Mouse (Mus musculus): ENCODE data around the gene Lyrm7. TPM values are rescaled to one million over a fixed set of nuclear protein-coding genes. Genes with fewer than 3 reads are reported as not detected.

The Lyrm7 gene
- polyA plus RNA-seq, 1 experiment from 2014 or later, result 7.9 TPM

DNA sequence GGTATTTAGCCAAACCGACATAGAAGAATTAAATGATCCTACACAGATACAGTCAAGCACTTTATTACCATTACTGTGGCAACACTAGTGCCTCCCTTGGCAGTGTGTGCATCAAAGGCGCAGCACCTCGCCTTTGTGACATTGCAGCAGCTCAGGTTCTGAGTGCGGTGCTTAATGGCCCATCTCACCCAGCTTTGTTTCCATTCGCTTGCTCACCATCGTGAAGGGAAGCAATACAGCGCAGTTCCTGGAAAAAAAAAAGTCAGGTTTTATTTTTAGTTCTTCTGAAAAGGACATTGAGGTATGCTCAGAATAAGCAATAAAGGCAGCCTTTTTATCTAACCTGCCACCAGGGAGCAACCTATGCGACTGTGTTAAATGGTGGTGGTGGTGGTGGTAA is 33.9 kb downstream of the Lyrm7 start:
- no peaks in the 10 kb centered on the region for H3K9me3 ChIP-seq (replicated peaks)

DNA sequence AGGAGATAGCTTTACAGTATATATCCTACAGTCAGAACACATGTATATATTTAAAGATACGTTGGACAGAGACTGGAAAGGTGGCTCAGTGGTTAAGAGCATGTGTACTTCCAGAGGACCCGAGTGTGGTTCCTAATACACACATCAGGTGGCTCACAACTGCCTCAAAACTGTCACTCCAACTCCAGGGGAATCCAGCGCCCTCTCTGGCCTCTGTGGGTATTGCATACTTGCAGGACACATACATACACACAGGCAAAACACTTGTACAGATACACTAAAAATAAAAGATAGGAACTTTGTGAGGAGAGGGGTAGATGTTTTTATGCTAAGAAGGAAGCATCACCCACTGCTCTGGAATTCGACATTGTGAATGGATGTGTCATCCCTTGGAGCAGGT is 34.9 kb downstream of the Lyrm7 start:
- Histone ChIP-seq H3K27ac (no peak overlapping the region), H3K36me3 (no peaks in the 10 kb centered on the region), H3K9me3 (replicated peaks) (no peaks in the 10 kb centered on the region), H3K4me3 (no peak overlapping the region), H3K27me3 (ENCODE audit: low read depth, poor library complexity, severe bottlenecking) (no peaks in the 10 kb centered on the region), H3K4me1 (no peaks in the 10 kb centered on the region)
- WGBS, result 85% methylated on average over 4 of the region's 4 CpGs
- DNase-seq (ENCODE audit: low spot score), result no peak

More for the DNA sequence above, 33.9 kb downstream of the Lyrm7 start:
- H3K27me3 ChIP-seq (ENCODE audit: low read depth, poor library complexity, severe bottlenecking), result no peaks in the 10 kb centered on the region
- DNase-seq (ENCODE audit: low spot score), result no peak
- H3K27ac ChIP-seq, result no peak overlapping the region
- no peaks in the 10 kb centered on the region for H3K36me3 ChIP-seq
- WGBS, result 93% methylated on average over 8 of the region's 8 CpGs
- H3K4me1 ChIP-seq, result no peaks in the 10 kb centered on the region
- no peak overlapping the region for H3K4me3 ChIP-seq

- H3K4me3 ChIP-seq, result no peak overlapping the region
- 0 out of 2 replicates have a peak, but pooled peaks cover 2% of the 10 kb centered on the region for H3K4me1 ChIP-seq
- WGBS, result 79% methylated on average over 4 of the region's 4 CpGs
- no peaks in the 10 kb centered on the region for H3K36me3 ChIP-seq
- no peak overlapping the region for H3K27ac ChIP-seq
- no peaks in the 10 kb centered on the region for H3K27me3 ChIP-seq (ENCODE audit: low read depth, poor library complexity, severe bottlenecking)
- DNase-seq (ENCODE audit: low spot score), result no peak
- no peaks in the 10 kb centered on the region for H3K9me3 ChIP-seq (replicated peaks)
Observed at GRCm38 (mm10) chr11:54823467-54823866, 37.2 kb downstream of the Lyrm7 start.

DNA sequence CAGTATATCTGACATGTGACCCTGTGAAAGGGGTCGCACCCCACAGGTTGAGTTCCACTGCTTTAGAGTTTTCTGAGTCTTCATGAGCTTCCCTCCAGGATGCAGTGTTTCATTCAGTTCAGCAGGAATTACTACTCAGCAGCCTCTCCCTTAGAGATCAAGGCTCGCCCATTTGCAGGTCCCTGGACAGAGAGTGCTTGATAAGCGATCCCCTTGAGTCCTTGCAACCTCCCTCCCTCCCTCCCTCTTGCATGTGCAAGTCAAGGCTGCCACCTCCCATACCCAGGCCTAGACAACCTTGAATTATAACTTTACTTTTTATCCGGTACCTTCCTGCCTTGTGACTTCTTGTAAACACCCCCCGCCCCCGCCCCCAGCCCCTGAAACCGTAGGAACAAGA is 41.2 kb downstream of the Lyrm7 start:
- no peak overlapping the region for H3K27ac ChIP-seq
- no peak overlapping the region for H3K4me3 ChIP-seq
- 74% methylated on average over 7 of the region's 7 CpGs for WGBS
- no peaks in the 10 kb centered on the region for H3K36me3 ChIP-seq
- H3K4me1 ChIP-seq, result 0 out of 2 replicates have a peak, but pooled peaks cover 2% of the 10 kb centered on the region
- H3K9me3 ChIP-seq (replicated peaks), result no peaks in the 10 kb centered on the region
- no peaks in the 10 kb centered on the region for H3K27me3 ChIP-seq (ENCODE audit: low read depth, poor library complexity, severe bottlenecking)
- DNase-seq (ENCODE audit: low spot score), result no peak

DNA sequence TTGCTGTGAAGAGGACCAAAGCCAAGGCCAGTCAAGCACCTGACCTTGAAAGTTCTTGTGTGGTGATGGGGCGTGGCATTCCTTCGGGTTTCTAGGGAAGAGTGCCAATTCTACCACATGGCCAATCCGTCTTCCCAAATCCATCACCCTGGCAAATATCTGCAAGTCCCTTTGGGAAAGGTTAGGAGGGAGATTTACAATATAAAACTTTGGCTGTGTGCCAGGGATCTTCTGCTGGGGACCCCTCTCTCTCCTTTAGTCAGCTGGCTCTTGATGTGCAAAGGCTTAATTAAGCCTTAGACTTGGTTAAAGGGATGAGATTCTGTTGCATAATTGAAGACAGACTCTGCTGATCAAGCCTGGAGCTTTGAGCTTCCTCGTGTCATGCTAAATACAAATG is 43.3 kb downstream of the Lyrm7 start:
- 83% methylated on average over 4 of the region's 4 CpGs for WGBS
- Histone ChIP-seq H3K4me1 (peaks cover 7% of the 10 kb centered on the region), H3K4me3 (no peak overlapping the region), H3K27ac (no peak overlapping the region), H3K36me3 (no peaks in the 10 kb centered on the region), H3K27me3 (ENCODE audit: low read depth, poor library complexity, severe bottlenecking) (no peaks in the 10 kb centered on the region), H3K9me3 (replicated peaks) (no peaks in the 10 kb centered on the region)
- DNase-seq (ENCODE audit: low spot score), result no peak

DNA sequence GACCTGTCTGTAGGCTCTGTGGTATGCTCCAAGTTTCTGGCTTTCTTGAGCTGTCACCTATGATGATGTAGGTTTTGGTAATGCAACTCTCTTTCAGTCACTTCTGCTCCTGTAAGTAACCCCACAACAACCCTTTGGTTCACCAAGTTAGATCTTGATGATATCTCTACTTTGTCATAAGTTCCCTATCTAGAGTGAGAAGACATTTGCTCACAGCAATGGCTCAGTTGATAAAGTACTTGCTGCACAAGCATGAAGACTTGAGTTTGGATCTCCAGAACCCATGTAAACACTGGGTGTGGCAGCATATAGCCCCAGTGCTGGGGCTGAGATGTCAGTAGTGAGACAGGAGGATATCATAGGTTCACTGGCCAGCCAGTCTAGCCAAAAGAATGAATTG is 45.1 kb downstream of the Lyrm7 start:
- Histone ChIP-seq H3K27me3 (ENCODE audit: low read depth, poor library complexity, severe bottlenecking) (no peaks in the 10 kb centered on the region), H3K4me3 (no peak overlapping the region), H3K9me3 (replicated peaks) (no peaks in the 10 kb centered on the region), H3K27ac (no peak overlapping the region), H3K4me1 (peaks cover 7% of the 10 kb centered on the region), H3K36me3 (no peaks in the 10 kb centered on the region)
- DNase-seq (ENCODE audit: low spot score), result no peak

- H3K4me3 ChIP-seq, result no peak overlapping the region
- no peak overlapping the region for H3K27ac ChIP-seq
- H3K27me3 ChIP-seq (ENCODE audit: low read depth, poor library complexity, severe bottlenecking), result no peaks in the 10 kb centered on the region; the same call in 1 of the 2 replicates
- WGBS, result 72% methylated on average over 8 of the region's 8 CpGs
- no peaks in the 10 kb centered on the region for H3K9me3 ChIP-seq (replicated peaks)
- H3K4me1 ChIP-seq, result peaks cover 5% of the 10 kb centered on the region
- no peaks in the 10 kb centered on the region for H3K36me3 ChIP-seq
- DNase-seq (ENCODE audit: low spot score), result no peak
Observed at GRCm38 (mm10) chr11:54812812-54813516, 47.8 kb downstream of the Lyrm7 start.

- no peak for DNase-seq (ENCODE audit: low spot score)
- WGBS, result 71% methylated on average over 4 of the region's 4 CpGs
Observed at GRCm38 (mm10) chr11:54812314-54812713, 48.4 kb downstream of the Lyrm7 start.

DNA sequence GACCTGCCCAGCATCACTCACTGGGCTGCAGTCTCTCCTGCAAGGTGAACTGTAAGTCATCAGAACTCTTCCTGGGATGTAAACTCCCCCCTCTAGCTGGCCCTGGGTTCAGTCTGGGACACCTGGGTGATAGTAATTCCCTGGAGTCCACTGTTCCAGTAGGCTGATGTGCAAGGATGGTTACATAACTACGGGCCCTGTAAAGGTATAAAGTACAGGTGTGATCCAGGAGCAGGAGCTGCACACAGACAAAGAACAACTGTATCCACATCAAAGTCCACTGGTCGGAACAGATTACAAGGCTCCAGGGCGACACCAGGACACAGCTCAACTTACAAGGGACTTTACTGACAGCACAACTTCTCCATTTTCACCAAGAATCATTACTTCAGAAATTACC is 49.7 kb downstream of the Lyrm7 start:
- no peak for DNase-seq (ENCODE audit: low spot score)
- H3K4me3 ChIP-seq, result no peak overlapping the region
- H3K27me3 ChIP-seq (ENCODE audit: low read depth, poor library complexity, severe bottlenecking), result no peaks in the 10 kb centered on the region; the same call in 1 of the 2 replicates
- no peaks in the 10 kb centered on the region for H3K9me3 ChIP-seq (replicated peaks)
- no peak overlapping the region for H3K27ac ChIP-seq
- WGBS, result 82% methylated on average over 3 of the region's 3 CpGs
- no peaks in the 10 kb centered on the region for H3K36me3 ChIP-seq
- peaks cover 5% of the 10 kb centered on the region for H3K4me1 ChIP-seq

More at GRCm38 (mm10) chr11:54812314-54812713, 48.4 kb downstream of the Lyrm7 start:
- H3K4me3 ChIP-seq, result no peak overlapping the region
- peaks cover 5% of the 10 kb centered on the region for H3K4me1 ChIP-seq
- no peak overlapping the region for H3K27ac ChIP-seq
- H3K27me3 ChIP-seq (ENCODE audit: low read depth, poor library complexity, severe bottlenecking), result no peaks in the 10 kb centered on the region; the same call in 1 of the 2 replicates
- no peaks in the 10 kb centered on the region for H3K9me3 ChIP-seq (replicated peaks)
- no peaks in the 10 kb centered on the region for H3K36me3 ChIP-seq

- 0 out of 2 replicates have a peak, but pooled peaks cover 2% of the 10 kb centered on the region for H3K9me3 ChIP-seq (replicated peaks)
- DNase-seq (ENCODE audit: low spot score), result no peak
- no peaks in the 10 kb centered on the region; the same call in 1 of the 2 replicates for H3K27me3 ChIP-seq (ENCODE audit: low read depth, poor library complexity, severe bottlenecking)
- peaks cover 5% of the 10 kb centered on the region for H3K4me1 ChIP-seq
- no peak overlapping the region for H3K4me3 ChIP-seq
- H3K36me3 ChIP-seq, result no peaks in the 10 kb centered on the region
- no peak overlapping the region for H3K27ac ChIP-seq
- 88% methylated on average over 5 of the region's 5 CpGs for WGBS
Observed at GRCm38 (mm10) chr11:54809582-54809981, 51.1 kb downstream of the Lyrm7 start.

- Histone ChIP-seq H3K4me1 (no peaks in the 10 kb centered on the region), H3K36me3 (no peaks in the 10 kb centered on the region), H3K4me3 (no peak overlapping the region), H3K27ac (no peak overlapping the region), H3K27me3 (ENCODE audit: low read depth, poor library complexity, severe bottlenecking) (no peaks in the 10 kb centered on the region; the same call in 1 of the 2 replicates), H3K9me3 (replicated peaks) (0 out of 2 replicates have a peak, but pooled peaks cover 2% of the 10 kb centered on the region)
- DNase-seq (ENCODE audit: low spot score), result no peak
- WGBS, result 85% methylated on average over 4 of the region's 4 CpGs
Observed at GRCm38 (mm10) chr11:54808177-54808576, 52.5 kb downstream of the Lyrm7 start.

DNA sequence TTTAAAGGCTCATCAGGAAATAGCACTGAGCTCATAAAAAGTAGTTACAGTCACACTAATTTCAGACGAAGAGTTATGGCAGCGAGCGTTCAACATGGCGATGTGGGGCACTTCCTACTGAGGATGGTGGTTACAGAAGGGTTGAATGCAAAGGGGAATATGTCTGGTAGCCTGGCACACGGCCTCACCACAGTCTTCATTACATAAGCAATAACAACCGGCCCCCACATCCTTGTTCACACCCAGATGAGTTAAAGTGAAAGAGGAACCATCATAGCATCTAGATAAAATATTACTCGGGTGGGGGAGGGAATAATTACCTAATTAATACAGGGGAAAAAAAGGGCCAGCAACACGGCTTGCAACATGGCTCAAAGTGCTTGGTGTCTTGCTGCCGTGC is 53.0 kb downstream of the Lyrm7 start:
- no peak overlapping the region for H3K4me3 ChIP-seq
- WGBS, result 84% methylated on average over 9 of the region's 9 CpGs
- 0 out of 2 replicates have a peak, but pooled peaks cover 2% of the 10 kb centered on the region for H3K9me3 ChIP-seq (replicated peaks)
- H3K36me3 ChIP-seq, result no peaks in the 10 kb centered on the region
- no peak overlapping the region for H3K27ac ChIP-seq
- no peaks in the 10 kb centered on the region for H3K4me1 ChIP-seq
- H3K27me3 ChIP-seq (ENCODE audit: low read depth, poor library complexity, severe bottlenecking), result no peaks in the 10 kb centered on the region; the same call in 1 of the 2 replicates
- DNase-seq (ENCODE audit: low spot score), result no peak

DNA sequence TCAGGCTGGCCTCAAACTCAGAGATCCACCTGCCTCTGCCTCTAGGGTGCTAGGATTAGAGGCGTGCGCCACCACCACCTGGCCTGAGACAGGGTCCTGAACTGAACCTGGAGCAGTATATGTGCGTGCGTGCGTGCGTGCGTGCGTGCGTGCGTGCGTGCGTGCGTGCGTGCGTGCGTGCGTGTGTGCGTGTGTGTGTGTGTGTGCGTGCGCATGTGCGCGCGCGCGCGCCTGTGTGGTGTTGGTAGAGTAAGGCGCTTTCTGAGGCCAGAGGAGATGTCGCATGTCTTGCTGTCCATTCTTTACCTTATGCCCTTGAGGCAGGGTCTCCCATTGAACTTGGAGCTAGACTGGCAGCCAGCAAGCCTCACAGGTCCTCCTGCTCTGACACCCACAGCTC is 53.8 kb downstream of the Lyrm7 start:
- Histone ChIP-seq H3K4me1 (no peaks in the 10 kb centered on the region), H3K36me3 (no peaks in the 10 kb centered on the region), H3K4me3 (no peak overlapping the region), H3K27me3 (ENCODE audit: low read depth, poor library complexity, severe bottlenecking) (no peaks in the 10 kb centered on the region; the same call in 1 of the 2 replicates), H3K9me3 (replicated peaks) (0 out of 2 replicates have a peak, but pooled peaks cover 2% of the 10 kb centered on the region), H3K27ac (no peak overlapping the region)
- no peak for DNase-seq (ENCODE audit: low spot score)
- 94% methylated on average over 28 of the region's 28 CpGs for WGBS
